Mouse (Mus musculus) forelimb bud, embryonic 11.5 days (tissue): ENCODE measurements at regions not wholly inside any gene's neighbourhood (a gene's known extent, or its start where the extent isn't known, plus 50 kb on each side); places are given as distances from the start of the nearest gene placed in this dataset.
A peak's percentile ranks its signal among the peaks of the same experiment; 100 is the strongest.

ENCODE experiments used
- DNase-seq: peaks from one replicate; pipeline ENCODE4 v3.0.0-alpha.2; 2012; ENCODE audit warnings: low read depth, low spot score

DNA sequence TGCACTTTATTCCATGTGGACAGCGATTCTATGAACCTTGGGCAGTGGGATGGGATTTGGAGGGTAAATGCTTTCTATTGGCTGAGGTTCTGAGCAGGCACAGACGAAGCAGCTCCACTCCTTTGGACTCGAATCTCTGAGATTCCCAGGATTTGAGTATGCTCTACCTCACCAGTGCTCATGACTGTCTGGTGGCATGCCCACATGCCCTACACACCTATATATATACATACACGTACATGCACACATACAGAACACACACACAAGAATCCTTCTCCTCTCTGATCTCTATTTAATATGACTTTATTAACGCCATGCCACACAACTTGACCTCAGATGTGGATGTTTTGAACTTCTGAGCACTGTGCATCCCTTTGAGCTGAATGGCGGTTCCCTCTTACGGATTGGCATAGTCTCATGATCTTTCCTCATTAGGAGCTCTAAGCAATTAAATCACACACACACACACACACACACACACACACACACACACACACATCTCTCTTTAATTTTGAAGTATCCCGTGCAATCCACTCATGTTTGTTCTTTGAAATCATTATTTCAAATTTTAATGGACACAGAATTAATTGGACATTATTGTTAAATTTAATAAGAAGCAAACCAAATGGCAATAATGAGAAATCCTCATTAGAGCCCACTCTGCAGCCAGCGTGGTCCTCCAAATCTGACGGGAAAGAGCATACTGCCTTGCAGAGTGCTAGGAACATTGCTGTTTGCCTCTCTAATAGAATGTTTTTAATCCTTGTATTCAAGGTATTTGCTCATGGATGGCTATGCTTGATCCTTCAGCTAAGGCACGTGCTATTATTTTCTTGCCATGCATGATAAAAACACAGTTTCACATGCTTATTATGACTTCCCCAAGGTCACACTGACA lies 205.1 kb upstream of the Kirrel3 start:
- DNase-seq: no peak

DNA sequence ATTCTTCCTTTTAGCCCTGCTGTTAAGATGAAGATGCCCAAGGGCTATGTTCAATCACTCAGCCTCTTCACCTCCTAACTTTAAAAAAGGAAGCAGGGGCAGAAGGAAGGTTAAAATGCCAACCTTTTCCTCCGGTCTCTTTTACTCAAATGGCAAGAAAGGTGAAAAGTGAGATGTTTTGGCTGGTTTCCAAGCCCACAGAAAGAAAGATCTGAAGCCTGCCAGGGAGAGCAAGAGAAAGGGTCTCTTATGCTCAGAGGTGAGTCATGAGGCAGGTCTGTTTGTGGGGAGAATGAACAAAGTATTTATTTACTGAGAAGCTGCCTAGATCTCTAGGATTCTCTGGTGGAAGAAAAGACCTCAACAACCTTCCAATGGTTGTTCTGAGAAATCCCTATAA lies 162.1 kb upstream of the Kirrel3 start:
- no peak for DNase-seq

DNA sequence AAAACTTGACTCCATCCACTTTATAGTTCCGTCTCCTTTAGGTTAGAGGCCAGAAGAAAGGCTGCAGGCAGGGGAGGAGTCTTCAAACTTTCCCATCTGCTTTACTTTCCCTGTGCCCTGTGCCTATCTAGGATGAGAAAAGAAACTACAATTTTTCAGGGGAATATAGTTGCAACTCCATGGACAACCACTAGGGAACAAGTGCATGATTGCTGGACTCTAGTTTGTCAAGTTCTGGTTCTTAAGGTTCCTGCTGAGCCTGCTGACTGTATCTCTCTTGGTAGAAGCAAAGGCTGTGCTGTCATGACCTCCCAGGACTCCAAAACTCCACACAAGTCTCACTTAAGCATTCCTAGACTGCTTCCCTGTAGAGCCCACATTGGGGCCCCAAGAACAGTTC lies 157.0 kb upstream of the Kirrel3 start:
- DNase-seq: no peak

DNA sequence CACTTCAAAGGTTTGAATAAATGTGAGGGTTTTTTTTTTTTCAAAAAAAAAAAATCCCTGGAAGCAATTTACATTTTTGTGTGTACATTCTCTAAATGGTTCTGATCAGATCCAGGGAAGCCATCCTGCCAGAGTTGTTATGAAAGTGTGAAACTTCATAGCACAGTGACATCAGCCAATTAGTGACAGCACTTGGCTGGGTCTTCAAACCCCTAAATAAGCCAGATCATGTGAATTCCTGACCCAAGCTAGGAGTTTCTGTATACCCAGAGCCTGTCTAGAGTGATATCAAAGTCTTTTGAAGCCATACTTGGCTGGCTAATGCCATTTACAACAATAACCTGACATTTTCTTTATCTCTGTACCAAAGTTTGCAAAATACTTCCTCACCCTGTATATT lies 151.6 kb upstream of the Kirrel3 start:
- no peak for DNase-seq

DNA sequence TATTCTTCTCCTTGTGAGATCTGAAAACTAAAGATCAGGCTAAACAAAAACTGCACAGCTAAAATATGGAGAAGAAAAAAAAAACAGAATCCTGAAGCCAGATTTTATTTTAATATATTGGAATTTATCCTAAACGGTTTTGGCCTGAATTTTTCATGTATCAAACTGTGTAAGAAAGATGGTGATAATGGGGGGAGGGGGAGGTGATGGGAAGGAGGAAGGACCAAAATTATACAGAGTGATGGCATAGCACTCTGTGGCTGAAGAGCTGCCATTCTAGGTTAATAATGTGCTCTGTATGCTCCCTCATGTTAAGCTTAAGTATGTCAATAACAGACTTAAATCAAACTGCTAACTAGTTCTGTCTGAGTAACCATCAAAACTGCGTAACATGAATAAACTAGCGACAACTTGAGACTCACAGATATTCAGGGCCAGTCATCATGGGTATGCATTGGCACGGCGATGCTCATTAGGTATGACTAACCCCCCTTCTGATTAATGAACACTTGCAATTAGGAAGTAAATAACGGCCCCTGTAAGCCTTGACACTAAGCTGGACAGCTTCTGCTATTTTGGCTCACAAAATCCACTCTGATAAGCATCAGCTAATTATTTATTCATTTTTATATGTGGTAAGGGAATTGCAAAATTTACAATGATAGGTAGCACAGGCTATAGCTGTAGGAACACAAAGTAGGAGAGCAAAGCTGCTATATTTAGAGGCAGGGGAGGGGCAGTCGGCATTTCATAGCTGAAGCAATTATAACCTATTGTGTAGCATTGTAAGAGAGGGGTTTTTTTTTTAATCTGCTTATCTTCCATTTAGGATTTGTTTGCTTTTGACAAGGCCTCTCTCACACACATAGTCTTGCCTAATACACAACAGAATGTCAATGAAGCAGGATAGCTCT lies 150.9 kb upstream of the Kirrel3 start:
- no peak for DNase-seq

DNA sequence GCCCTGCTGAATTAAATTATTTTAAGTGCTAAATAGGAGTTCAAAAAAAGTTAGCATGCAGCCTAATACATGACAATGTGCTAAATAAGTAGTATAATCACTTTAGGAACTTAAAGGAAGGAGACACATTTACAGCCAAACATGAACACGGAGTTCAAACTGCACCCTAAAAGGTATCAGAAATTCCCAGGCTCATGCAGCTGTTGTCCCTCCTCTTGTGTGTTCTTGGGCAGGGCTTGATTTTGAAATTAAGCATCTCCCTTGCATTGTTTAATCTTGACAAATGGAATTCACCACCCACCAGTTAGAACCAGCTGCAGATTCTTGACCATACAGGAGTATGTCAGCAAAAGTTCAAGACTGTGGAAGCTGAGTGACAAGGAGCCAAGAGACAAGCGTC lies 137.3 kb upstream of the Kirrel3 start:
- DNase-seq: no peak

DNA sequence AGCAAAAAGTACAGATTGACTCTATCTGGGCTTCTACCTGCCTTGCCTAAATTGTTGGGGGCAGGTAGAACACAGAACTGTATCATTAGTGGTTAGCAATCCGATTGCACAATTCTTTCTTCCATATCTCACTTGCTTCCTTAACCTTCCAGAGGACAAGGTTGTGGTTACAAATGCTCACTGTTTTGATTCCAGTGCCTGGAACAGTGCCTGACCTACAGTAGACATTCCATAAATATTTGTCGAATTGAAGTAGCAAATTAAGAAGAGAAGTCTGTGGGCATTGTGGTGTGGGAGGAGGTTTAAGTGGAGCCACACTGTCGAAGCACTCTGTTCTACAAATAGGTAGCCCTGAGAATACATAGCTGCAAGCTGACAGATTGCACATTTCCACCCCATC lies 135.7 kb upstream of the Kirrel3 start:
- DNase-seq: no peak

DNA sequence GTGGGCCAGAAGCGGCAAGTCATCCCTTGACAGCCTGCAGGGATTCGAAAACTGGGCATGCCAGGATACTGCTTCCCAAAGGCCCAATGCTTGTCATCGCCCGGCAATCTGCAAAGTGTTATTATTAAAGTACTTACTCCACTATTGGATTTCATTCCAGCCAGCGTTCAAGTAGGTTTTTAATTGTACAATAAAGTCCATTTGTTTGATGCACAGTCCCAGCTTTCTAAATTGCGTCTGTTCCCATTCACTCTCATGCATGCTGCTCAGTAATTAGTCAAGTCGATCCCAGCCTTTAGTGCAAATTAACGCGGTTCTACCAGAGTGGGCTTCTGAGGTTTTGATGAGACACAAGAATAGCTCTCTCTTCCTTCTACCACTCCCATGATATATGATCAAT lies 131.9 kb upstream of the Kirrel3 start:
- no peak for DNase-seq

DNA sequence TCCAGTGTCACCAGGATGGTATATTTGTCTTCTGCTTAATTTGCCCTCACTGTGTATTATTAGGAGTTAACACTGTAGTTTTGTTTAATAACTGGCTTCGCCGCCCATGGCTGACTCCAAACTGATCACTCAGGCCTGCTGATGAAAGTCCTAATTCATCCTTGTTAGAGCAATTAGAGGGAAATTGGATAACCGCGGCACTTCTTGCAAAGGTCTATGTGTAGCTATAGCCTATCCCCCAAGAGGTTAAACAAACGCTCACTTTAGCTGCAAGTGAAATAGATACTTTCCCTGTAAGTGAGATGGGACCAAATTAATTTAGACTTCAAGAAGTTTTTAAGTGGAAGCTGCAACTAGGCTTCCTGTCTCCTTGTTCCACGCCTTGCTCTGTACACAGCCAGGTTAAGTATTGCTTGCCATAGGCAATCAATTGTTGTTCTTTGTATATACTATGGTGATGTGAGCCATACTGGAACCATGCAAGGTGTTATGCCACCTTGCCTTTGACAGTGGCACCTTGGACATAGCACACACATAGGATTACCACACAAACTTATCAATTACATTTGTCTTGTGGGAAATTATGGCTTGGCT lies 130.9 kb upstream of the Kirrel3 start:
- no peak for DNase-seq

DNA sequence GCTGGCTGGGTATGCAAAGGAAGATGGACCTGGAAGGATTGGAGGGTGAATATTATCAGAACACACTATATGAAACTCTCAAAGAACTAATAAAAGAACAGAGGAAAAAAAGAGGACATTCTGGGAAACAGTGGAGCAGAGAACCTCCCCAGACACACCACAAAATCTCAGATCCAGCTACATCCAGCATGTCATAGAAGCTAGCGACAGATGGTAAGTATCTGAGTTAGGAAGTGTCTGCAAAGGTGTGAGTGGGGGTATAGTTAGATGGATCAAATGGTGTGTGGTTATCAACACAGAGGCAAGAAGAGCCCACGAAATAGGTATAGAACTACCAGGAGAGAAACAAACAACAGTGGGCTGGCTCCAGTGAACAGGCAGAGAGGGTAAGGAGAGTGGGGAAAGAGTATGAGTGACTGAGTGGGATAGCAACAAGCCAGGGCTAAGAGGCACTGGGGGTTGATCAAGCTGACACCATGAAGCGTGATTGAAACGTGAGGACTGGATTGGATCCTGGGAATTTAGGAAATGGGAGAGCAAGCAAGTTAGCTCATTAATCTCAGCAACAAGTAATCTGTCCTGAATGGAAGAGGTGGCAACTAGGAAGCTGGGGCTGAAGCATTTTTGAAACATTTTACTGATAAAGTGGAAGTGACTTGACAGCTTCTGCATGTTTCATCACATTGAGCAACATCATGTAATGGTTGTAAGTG lies 114.9 kb upstream of the Kirrel3 start:
- DNase-seq: no peak

DNA sequence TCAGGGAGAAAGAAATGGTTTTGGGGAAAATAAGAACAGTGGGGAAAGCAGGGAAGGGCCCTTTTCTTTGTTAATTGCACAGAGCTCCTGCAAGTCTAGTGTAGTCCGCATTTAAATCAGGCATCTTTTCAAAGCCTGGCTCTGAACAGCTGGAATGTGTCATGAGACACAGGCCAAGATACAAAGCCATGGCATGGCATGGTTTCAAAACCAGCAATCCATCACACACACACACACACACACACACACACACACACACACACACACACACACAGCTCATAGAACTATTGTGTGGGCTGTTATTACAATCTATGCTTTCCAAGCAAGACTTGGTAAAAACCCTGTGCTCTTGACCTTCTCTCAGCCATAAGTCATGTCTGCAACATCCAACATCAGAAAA lies 110.5 kb upstream of the Kirrel3 start:
- DNase-seq: no peak

DNA sequence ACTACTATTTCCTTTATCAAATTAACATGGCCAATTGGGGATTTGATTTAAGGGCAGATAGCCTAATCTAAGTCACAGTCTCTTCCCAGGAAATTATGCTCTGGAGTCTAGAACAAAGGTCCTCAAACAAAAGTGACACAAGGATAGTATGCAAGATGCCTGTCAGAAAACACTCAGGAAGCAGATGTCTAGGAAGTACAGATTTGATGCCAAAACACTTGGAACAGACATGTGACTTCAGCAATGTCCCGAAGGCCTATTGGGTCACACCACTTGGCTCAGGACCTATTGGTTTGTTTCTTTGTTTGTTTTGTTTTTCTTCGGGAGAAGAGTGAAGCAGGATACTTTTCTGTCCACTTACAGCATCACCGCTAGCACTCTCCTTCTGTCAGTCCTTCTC lies 105.7 kb upstream of the Kirrel3 start:
- DNase-seq: no peak

DNA sequence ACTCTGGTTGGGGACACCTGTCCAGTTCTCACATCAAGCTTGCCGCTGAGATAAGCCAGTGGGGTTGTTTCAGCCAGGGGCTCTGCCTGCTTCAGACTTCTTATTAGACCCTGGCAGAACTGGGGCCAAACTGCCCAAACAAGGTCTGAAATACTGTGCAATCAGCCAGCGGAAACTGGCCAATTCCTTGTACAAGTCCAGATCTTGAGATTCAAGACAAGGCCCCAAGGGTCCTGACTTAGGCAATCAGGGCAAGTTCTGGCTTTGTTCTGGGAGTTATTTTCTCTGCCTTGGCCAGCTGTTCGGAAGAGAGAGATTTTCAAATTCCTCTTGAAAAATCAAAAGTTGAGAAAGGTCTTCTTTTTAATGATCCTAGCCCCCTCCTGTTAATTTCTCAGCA lies 104.1 kb upstream of the Kirrel3 start:
- DNase-seq: no peak

DNA sequence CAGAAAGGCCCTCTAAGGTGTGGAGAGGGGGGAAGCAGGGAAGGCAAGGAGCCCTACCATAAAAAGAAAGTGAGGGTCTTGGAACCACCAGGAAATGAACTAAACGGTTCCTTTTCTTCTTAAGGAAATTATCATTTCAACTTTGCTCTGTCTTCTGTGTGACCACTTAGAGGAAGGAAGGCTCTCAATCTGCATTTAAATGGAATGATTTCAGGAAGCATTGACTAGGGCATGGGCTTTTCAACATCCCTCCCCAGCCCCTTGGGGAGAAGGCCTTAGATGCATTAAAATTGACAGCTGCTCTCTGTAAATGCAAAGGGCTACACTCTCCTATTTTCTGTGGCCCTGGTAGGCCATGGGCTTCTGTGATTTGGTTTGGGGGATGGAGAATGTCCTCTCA lies 103.5 kb upstream of the Kirrel3 start:
- DNase-seq: no peak

DNA sequence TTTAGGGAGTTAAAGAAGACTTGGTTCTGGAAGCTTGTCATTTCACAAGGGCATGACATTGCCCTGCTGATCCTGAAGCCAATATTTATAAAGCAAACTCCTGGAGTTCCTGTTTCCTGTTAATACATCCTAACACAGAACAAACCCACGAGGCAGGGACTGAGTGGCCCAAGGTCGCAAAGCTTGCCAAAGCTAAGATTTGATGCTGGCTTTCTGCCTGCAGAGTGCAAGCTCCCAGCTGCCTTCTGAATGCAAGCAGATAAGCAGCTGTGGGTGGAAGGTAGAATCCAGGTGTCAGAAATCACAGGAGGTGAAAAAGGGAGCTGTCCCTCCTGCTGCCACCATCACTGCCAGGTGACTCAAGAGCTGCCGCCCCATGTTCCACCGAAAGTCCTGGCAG lies 99.6 kb upstream of the Kirrel3 start:
- no peak for DNase-seq

DNA sequence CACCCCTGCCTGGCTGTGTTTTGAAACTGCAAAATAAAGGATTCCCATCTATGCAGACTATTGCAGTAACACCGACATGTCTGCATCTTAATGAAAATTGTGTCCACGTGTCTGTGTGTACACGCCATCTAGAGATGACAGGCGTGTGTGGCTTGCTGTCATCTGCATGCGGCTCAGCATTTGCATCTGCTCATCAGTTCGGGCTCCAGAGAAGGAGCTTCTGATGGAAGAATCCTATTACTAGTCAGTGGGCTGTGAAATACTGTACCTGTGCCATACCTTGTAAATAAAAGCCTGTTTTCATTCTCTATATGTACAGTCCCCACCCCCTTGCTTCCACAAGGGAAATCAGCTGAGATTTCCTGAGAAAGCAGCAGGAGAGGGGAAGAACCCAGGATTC lies 92.7 kb upstream of the Kirrel3 start:
- no peak for DNase-seq

DNA sequence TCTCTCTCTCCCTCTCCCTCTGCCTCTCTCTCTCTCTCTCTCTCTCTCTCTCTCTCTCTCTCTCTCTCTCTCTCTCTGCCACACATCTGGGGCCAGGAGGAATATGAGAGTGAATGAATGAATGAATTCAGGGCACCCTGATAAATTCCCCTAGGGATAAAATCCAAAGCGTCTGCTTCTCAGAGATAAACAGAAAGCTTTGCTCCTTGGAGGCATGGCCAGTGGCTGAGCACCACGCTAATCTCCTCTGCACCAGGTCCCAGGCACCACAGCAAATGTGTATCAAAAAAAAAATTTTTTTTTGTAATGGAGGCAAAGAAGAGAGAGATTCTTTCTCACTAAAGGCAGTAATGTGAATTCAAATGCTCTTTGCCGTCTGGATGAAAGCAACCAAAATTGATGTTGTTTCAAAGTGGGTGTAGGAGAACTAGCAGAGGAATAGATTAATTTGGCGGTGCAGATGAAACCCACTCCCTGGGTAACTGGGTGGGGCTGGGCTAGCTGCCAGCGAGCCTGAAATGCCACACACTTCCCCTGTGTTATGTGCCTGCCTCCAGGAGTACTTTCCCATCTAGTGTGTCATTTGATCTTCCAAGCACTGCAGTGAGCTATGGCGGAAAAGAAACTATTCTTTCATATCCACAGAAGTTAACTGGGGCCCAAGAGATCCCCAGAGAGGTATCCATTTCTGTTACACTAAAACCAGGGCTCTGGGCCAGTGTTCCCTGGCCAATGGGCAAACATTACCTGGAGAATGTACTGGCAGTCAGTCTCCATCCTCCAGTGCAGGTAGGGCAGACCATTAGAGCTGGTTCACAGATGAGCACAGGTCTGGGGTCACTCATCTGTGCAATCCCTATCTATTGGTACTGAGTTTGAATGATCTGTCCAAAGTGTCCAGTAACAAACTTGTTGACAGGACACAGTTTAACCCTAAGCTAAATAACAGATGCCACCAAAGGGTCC lies 89.6 kb upstream of the Kirrel3 start:
- DNase-seq: peak; percentile 33

DNA sequence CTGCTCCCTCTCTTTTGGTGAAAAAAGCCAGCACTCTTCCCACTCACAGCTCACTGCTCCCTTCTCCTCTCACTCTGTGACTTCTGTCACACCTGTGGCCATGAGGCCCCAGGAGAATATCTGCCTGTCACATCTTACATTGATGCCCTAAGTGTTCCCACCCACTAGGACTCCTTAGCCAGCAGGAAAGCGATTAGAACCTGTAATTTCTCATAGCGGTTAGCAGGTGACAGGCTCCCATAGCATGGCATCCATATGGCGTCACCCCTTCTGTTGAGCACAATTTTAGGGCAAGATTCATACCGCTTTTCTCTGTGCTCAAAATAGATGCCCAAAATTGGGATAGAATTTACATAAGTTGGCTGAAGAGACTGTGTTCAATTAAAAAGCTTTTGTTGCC lies 74.0 kb upstream of the Kirrel3 start:
- DNase-seq: no peak

DNA sequence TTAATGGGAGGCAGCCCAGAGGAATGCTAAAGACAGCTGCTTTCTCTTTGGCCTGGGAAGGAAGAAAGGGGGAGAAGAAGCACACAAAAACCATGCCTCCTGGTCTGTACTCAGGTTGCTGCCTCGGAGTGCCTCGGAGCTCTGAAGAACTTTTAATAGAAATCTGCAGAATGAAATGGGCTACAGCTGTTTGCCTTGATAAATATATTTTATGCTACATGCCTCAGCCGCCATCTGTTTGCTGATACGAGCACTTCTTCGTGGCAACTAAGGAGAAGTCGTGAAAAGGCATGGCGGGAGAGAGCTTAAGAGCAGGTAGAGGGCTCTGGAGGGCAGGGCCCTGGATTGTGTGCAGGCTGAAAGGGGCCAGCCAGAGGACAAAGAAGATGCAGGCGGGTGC lies 69.5 kb upstream of the Kirrel3 start:
- DNase-seq: no peak

DNA sequence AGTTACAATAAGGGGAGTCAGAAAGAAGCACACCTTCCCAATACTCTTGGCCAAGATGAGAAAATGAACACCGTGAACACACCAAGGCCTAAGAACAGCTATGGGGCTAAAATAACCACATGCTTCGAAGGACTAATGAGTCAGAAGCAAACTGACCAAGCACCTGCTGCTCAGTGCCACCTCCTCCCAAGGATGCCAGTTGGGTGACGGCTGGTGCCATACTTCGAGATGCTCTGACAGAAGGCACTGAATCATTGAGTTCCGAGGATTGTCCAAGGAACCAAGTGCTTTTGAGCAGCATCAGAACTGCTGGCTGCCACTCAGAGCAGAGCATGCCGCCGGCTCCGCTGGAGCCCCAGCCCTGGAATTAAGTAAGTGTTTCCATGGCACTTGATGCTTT lies 67.6 kb upstream of the Kirrel3 start:
- no peak for DNase-seq

DNA sequence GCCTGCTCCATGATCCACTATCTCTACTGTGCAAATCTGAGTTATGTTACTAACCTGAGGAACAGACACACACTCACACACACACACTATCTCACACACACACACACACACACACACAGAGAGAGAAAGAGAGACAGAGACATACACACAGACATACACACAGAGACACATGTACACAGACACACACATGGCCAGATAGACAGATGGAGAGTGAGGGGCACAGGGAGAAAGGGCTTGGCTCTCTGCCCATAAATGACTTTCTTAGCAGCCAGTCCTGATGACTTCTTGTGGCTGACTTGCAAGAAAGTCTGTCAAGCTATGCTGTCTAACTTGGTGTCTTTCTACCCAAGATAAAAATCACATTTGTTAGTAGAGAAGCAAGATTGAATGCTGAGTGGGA lies 63.7 kb upstream of the Kirrel3 start:
- no peak for DNase-seq
